Mouse (Mus musculus) heart, embryonic 14.5 days (tissue): ENCODE measurements at regions not wholly inside any gene's neighbourhood (a gene's known extent, or its start where the extent isn't known, plus 50 kb on each side); places are given as distances from the start of the nearest gene placed in this dataset.

ENCODE experiments used
- ATAC-seq: fragments of 200-750 bp; cut with Nextera tagmentation; 2 replicates; pipeline ENCODE4 v1.8.0; 2017; ENCODE audit warnings: low read depth, moderate TSS enrichment; ENCODE audit not compliant: insufficient number of reproducible peaks, insufficient read depth, low FRiP score
- H3K27ac ChIP-seq, 2 experiments: fragments of 200-500 bp in 1 of 2; fragments of 300-500 bp in 1 of 2; sonication (generic) in 1 of 2; replicated peaks in 1 of 2; 2 replicates each; pipeline ENCODE4 v1.5.1; 2012 to 2014; ENCODE audit warnings: low read depth in 2 of 2, low read length in 2 of 2, control low read depth in 1 of 2, mild to moderate bottlenecking in 1 of 2, mixed read lengths in 1 of 2; ENCODE audit not compliant: control insufficient read depth in 1 of 2, insufficient read depth in 1 of 2
- H3K27me3 ChIP-seq: fragments of 300-500 bp; sonication (generic); 2 replicates; pipeline ENCODE4 v1.6.1; 2014; ENCODE audit warnings: mild to moderate bottlenecking, low read length, control low read depth; ENCODE audit not compliant: control insufficient read depth, insufficient read depth
- H3K36me3 ChIP-seq: fragments of 300-500 bp; sonication (generic); 2 replicates; pipeline ENCODE4 v1.6.1; 2014; ENCODE audit warnings: mild to moderate bottlenecking, control low read depth, low read length, mixed read lengths; ENCODE audit not compliant: control insufficient read depth, insufficient read depth
- H3K4me1 ChIP-seq, 2 experiments: fragments of 200-500 bp in 1 of 2; fragments of 300-500 bp in 1 of 2; sonication (generic) in 1 of 2; 2 replicates each; pipeline ENCODE4 v1.6.1; 2012 to 2014; ENCODE audit warnings: low read length in 2 of 2, control low read depth in 1 of 2, mixed read lengths in 1 of 2; ENCODE audit not compliant: control insufficient read depth in 2 of 2, insufficient read depth in 2 of 2
- H3K4me2 ChIP-seq: fragments of 300-500 bp; sonication (generic); 2 replicates; pipeline ENCODE4 v1.6.1; 2014; ENCODE audit warnings: mild to moderate bottlenecking, low read length
- H3K4me3 ChIP-seq, 2 experiments: fragments of 200-500 bp in 1 of 2; fragments of 300-500 bp in 1 of 2; sonication (generic) in 1 of 2; 2 replicates each; pipeline ENCODE4 v1.5.1; 2012 to 2014; ENCODE audit warnings: low read length in 2 of 2, mild to moderate bottlenecking in 2 of 2, control low read depth in 1 of 2, low read depth in 1 of 2, moderate library complexity in 1 of 2; ENCODE audit not compliant: control insufficient read depth in 1 of 2, insufficient read depth in 1 of 2
- H3K9ac ChIP-seq: fragments of 300-500 bp; sonication (generic); 2 replicates; pipeline ENCODE4 v1.6.1; 2014; ENCODE audit warnings: mild to moderate bottlenecking, low read length
- H3K9me3 ChIP-seq: fragments of 300-500 bp; sonication (generic); 2 replicates; pipeline ENCODE4 v1.6.1; 2016; ENCODE audit warnings: low read length, control low read depth; ENCODE audit not compliant: control insufficient read depth
- WGBS: fragments of 180-500 bp; shearing (Covaris S2); extraction: QIAGEN DNeasy Blood & Tissue Kit; methylation state at CpG from one replicate; pipeline ENCODE4 v1.1.7; 2014; 5-methylcytosine and 5-hydroxymethylcytosine counted together

- H3K9ac ChIP-seq, result no peak overlapping the region
- H3K4me1 ChIP-seq, result peaks cover 0 to 8% of the 10 kb centered on the region in 2 experiments; a peak in 1 of 4 replicates
- H3K4me2 ChIP-seq, result no peak overlapping the region
- H3K27me3 ChIP-seq, result no peaks in the 10 kb centered on the region
- H3K36me3 ChIP-seq, result no peaks in the 10 kb centered on the region
- no peak overlapping the region for H3K4me3 ChIP-seq
- 81% methylated on average over 4 of the region's 4 CpGs for WGBS
- ATAC-seq, result no peak
- no peaks in the 10 kb centered on the region for H3K9me3 ChIP-seq
- H3K27ac ChIP-seq, result no peak overlapping the region
Measured at GRCm38 (mm10) chr17:16004002-16004401, 173.2 kb upstream of the Rgmb start.

- Histone ChIP-seq H3K4me2 (no peak overlapping the region), H3K4me1 (peaks cover 5 to 10% of the 10 kb centered on the region in 2 experiments), H3K9me3 (0 out of 2 replicates have a peak, but pooled peaks cover 5% of the 10 kb centered on the region), H3K27me3 (no peaks in the 10 kb centered on the region), H3K36me3 (no peaks in the 10 kb centered on the region), H3K27ac (no peak overlapping the region), H3K4me3 (no peak overlapping the region), H3K9ac (no peak overlapping the region)
- ATAC-seq, result no peak
- WGBS, result 89% methylated on average over 4 of the region's 4 CpGs
Measured at GRCm38 (mm10) chr17:15998771-15999170, 167.9 kb upstream of the Rgmb start.

GRCm38 (mm10) chr17:15997289-15997688, 166.4 kb upstream of the Rgmb start:
- Histone ChIP-seq H3K36me3 (no peaks in the 10 kb centered on the region), H3K4me2 (no peak overlapping the region), H3K4me3 (no peak overlapping the region), H3K9me3 (0 out of 2 replicates have a peak, but pooled peaks cover 5% of the 10 kb centered on the region), H3K4me1 (peaks cover 5 to 14% of the 10 kb centered on the region in 2 experiments), H3K27ac (no peak overlapping the region), H3K27me3 (no peaks in the 10 kb centered on the region), H3K9ac (no peak overlapping the region)
- ATAC-seq, result no peak
- 21% methylated on average over 1 of the region's 1 CpGs for WGBS

GRCm38 (mm10) chr17:15995493-15995892, 164.7 kb upstream of the Rgmb start:
- WGBS, result 77% methylated on average over 1 of the region's 1 CpGs
- no peaks in the 10 kb centered on the region for H3K36me3 ChIP-seq
- H3K4me3 ChIP-seq, result no peak overlapping the region
- H3K27me3 ChIP-seq, result no peaks in the 10 kb centered on the region
- H3K9me3 ChIP-seq, result 0 out of 2 replicates have a peak, but pooled peaks cover 5% of the 10 kb centered on the region
- H3K4me1 ChIP-seq, result peaks cover 5 to 14% of the 10 kb centered on the region in 2 experiments
- H3K4me2 ChIP-seq, result no peak overlapping the region
- no peak overlapping the region for H3K9ac ChIP-seq
- no peak for ATAC-seq
- no peak overlapping the region for H3K27ac ChIP-seq

- 0 out of 2 replicates have a peak, but pooled peaks have one; percentile 54 for ATAC-seq
- 40% methylated on average over 7 of the region's 7 CpGs for whole genome bisulfite sequencing
Measured at GRCm38 (mm10) chr17:15993361-15994287, 162.8 kb upstream of the Rgmb start.

GRCm38 (mm10) chr17:15991916-15992315, 161.1 kb upstream of the Rgmb start:
- no peak overlapping the region for H3K4me2 ChIP-seq
- no peak overlapping the region for H3K4me3 ChIP-seq
- H3K27ac ChIP-seq, result no peak overlapping the region
- ATAC-seq, result no peak
- whole genome bisulfite sequencing, result 58% methylated on average over 5 of the region's 5 CpGs
- H3K4me1 ChIP-seq, result peaks cover 2 to 8% of the 10 kb centered on the region in 2 experiments; a peak in 2 of 4 replicates
- no peaks in the 10 kb centered on the region for H3K9me3 ChIP-seq
- no peak overlapping the region for H3K9ac ChIP-seq
- H3K36me3 ChIP-seq, result no peaks in the 10 kb centered on the region
- no peaks in the 10 kb centered on the region for H3K27me3 ChIP-seq

More at GRCm38 (mm10) chr17:15993361-15994287, 162.8 kb upstream of the Rgmb start:
- Histone ChIP-seq H3K36me3 (no peaks in the 10 kb centered on the region), H3K4me2 (no peak overlapping the region), H3K4me1 (peaks cover 5 to 14% of the 10 kb centered on the region in 2 experiments), H3K4me3 (no peak overlapping the region), H3K27me3 (no peaks in the 10 kb centered on the region), H3K27ac (0 out of 4 replicates have a peak overlapping the region, but pooled peaks of 1 of the 2 experiments have one; percentile 3), H3K9me3 (0 out of 2 replicates have a peak, but pooled peaks cover 3% of the 10 kb centered on the region), H3K9ac (no peak overlapping the region)

GRCm38 (mm10) chr17:15990303-15990702, 159.5 kb upstream of the Rgmb start:
- no peak for ATAC-seq
- peaks cover 2 to 8% of the 10 kb centered on the region in 2 experiments; a peak in 2 of 4 replicates for H3K4me1 ChIP-seq
- no peak overlapping the region for H3K4me3 ChIP-seq
- H3K9ac ChIP-seq, result no peak overlapping the region
- no peak overlapping the region for H3K27ac ChIP-seq
- 29% methylated on average over 6 of the region's 6 CpGs for WGBS
- H3K4me2 ChIP-seq, result no peak overlapping the region
- no peaks in the 10 kb centered on the region for H3K36me3 ChIP-seq
- no peaks in the 10 kb centered on the region for H3K27me3 ChIP-seq
- no peaks in the 10 kb centered on the region for H3K9me3 ChIP-seq
